Mouse (Mus musculus): ENCODE data around the gene Lingo4. TPM values are rescaled to one million over a fixed set of nuclear protein-coding genes. Genes with fewer than 3 reads are reported as not detected.
A peak's percentile ranks its signal among the peaks of the same experiment; 100 is the strongest.

The Lingo4 gene
- not detected in 2 replicates for polyA plus RNA-seq (2016; fragmentation: Nextera tagmentation; extraction: Ambion mirVana)

- ATAC-seq (ENCODE audit: insufficient number of reproducible peaks, low FRiP score): no peak
- Histone ChIP-seq H3K4me1 (replicated peaks) (peaks cover 5% of the 10 kb centered on the region; the same call in 1 of the 2 replicates), H3K9ac (peak within 1 kb of the TSS; percentile 52; the same call in 1 of the 2 replicates), H3K4me2 (peak within 1 kb of the TSS; percentile 66), H3K27me3 (replicated peaks) (peaks cover 73% of the 10 kb centered on the region), H3K36me3 (no peaks in the 10 kb centered on the region), H3K9me3 (replicated peaks) (no peaks in the 10 kb centered on the region), H3K27ac (ENCODE audit: poor library complexity, severe bottlenecking) (no peak within 1 kb of the TSS), H3K4me3 (peak within 1 kb of the TSS; percentile 34)
- 61% methylated on average over 6 of the region's 6 CpGs for WGBS
These were observed at the start of gene Lingo4 for GRCm38 (mm10) chr3:94398217-94398616. Gene Lingo4 (plus strand): TSS chr3:94398517.

- Histone ChIP-seq H3K4me3 (no peak overlapping the region), H3K27me3 (replicated peaks) (peaks cover 53% of the 10 kb centered on the region), H3K4me2 (no peak overlapping the region), H3K4me1 (replicated peaks) (peaks cover 7% of the 10 kb centered on the region; the same call in 1 of the 2 replicates), H3K27ac (ENCODE audit: poor library complexity, severe bottlenecking) (no peak overlapping the region), H3K36me3 (no peaks in the 10 kb centered on the region), H3K9ac (no peak overlapping the region), H3K9me3 (replicated peaks) (no peaks in the 10 kb centered on the region)
- WGBS: 0% methylated on average over 1 of the region's 1 CpGs
- ATAC-seq (ENCODE audit: insufficient number of reproducible peaks, low FRiP score): no peak
These were observed 37.5 kb upstream of the Lingo4 start for GRCm38 (mm10) chr3:94360812-94361211.

- peaks cover 62% of the 10 kb centered on the region for H3K27me3 ChIP-seq (replicated peaks)
- no peaks in the 10 kb centered on the region for H3K36me3 ChIP-seq
- peaks cover 7% of the 10 kb centered on the region; the same call in 1 of the 2 replicates for H3K4me1 ChIP-seq (replicated peaks)
- H3K9ac ChIP-seq: peak within 1 kb of the TSS; percentile 76
- peak within 1 kb of the TSS; percentile 95 for H3K4me2 ChIP-seq
- no peak for ATAC-seq (ENCODE audit: insufficient number of reproducible peaks, low FRiP score)
- 52% methylated on average over 7 of the region's 7 CpGs for WGBS
- H3K27ac ChIP-seq (ENCODE audit: poor library complexity, severe bottlenecking): no peak within 1 kb of the TSS
- H3K4me3 ChIP-seq: peak within 1 kb of the TSS; percentile 58
- no peaks in the 10 kb centered on the region for H3K9me3 ChIP-seq (replicated peaks)
These were observed 36.2 kb upstream of the Lingo4 start, which contains the start of gene C2cd4d for GRCm38 (mm10) chr3:94362138-94362537. Gene C2cd4d (plus strand): TSS chr3:94362438.

- Histone ChIP-seq H3K9me3 (replicated peaks) (no peaks in the 10 kb centered on the region), H3K9ac (peak overlapping the region; percentile 76), H3K4me3 (peak overlapping the region; percentile 58), H3K36me3 (no peaks in the 10 kb centered on the region), H3K27ac (ENCODE audit: poor library complexity, severe bottlenecking) (no peak overlapping the region), H3K4me1 (replicated peaks) (peaks cover 7% of the 10 kb centered on the region; the same call in 1 of the 2 replicates), H3K4me2 (peak overlapping the region; percentile 95), H3K27me3 (replicated peaks) (peaks cover 62% of the 10 kb centered on the region)
- ATAC-seq (ENCODE audit: insufficient number of reproducible peaks, low FRiP score): peak; percentile 63
- WGBS: 5% methylated on average over 97 of the region's 97 CpGs
These were observed 34.8 kb upstream of the Lingo4 start for GRCm38 (mm10) chr3:94363291-94364153.

GRCm38 (mm10) chr3:94364154-94364526 lies 34.2 kb upstream of the Lingo4 start:
- Histone ChIP-seq H3K27ac (ENCODE audit: poor library complexity, severe bottlenecking) (no peak overlapping the region), H3K4me1 (replicated peaks) (peaks cover 7% of the 10 kb centered on the region; the same call in 1 of the 2 replicates), H3K4me2 (peak overlapping the region; percentile 95), H3K27me3 (replicated peaks) (peaks cover 62% of the 10 kb centered on the region), H3K9me3 (replicated peaks) (no peaks in the 10 kb centered on the region), H3K4me3 (peak overlapping the region; percentile 58), H3K9ac (peak overlapping the region; percentile 76), H3K36me3 (no peaks in the 10 kb centered on the region)
- 3% methylated on average over 23 of the region's 23 CpGs for WGBS
- ATAC-seq (ENCODE audit: insufficient number of reproducible peaks, low FRiP score): no peak

GRCm38 (mm10) chr3:94366761-94367160 lies 31.6 kb upstream of the Lingo4 start:
- Histone ChIP-seq H3K4me1 (replicated peaks) (peaks cover 12% of the 10 kb centered on the region), H3K4me3 (no peak overlapping the region), H3K4me2 (no peak overlapping the region), H3K27me3 (replicated peaks) (peaks cover 49% of the 10 kb centered on the region), H3K27ac (ENCODE audit: poor library complexity, severe bottlenecking) (no peak overlapping the region), H3K36me3 (no peaks in the 10 kb centered on the region), H3K9me3 (replicated peaks) (no peaks in the 10 kb centered on the region), H3K9ac (no peak overlapping the region)
- no peak for ATAC-seq (ENCODE audit: insufficient number of reproducible peaks, low FRiP score)
- 17% methylated on average over 3 of the region's 3 CpGs for WGBS

- H3K9ac ChIP-seq: no peak overlapping the region
- 78% methylated on average over 6 of the region's 6 CpGs for WGBS
These were observed 30.8 kb upstream of the Lingo4 start for GRCm38 (mm10) chr3:94367511-94367910.

GRCm38 (mm10) chr3:94368631-94369030 lies 29.7 kb upstream of the Lingo4 start:
- no peaks in the 10 kb centered on the region for H3K9me3 ChIP-seq (replicated peaks)
- H3K36me3 ChIP-seq: no peaks in the 10 kb centered on the region
- H3K4me1 ChIP-seq (replicated peaks): peaks cover 26% of the 10 kb centered on the region
- WGBS: 52% methylated on average over 6 of the region's 6 CpGs
- H3K9ac ChIP-seq: no peak overlapping the region
- H3K4me3 ChIP-seq: no peak overlapping the region
- no peak overlapping the region for H3K27ac ChIP-seq (ENCODE audit: poor library complexity, severe bottlenecking)
- no peak overlapping the region for H3K4me2 ChIP-seq
- H3K27me3 ChIP-seq (replicated peaks): peaks cover 39% of the 10 kb centered on the region
- ATAC-seq (ENCODE audit: insufficient number of reproducible peaks, low FRiP score): no peak

More at GRCm38 (mm10) chr3:94367511-94367910, 30.8 kb upstream of the Lingo4 start:
- peaks cover 43% of the 10 kb centered on the region for H3K27me3 ChIP-seq (replicated peaks)
- ATAC-seq (ENCODE audit: insufficient number of reproducible peaks, low FRiP score): no peak
- peaks cover 18% of the 10 kb centered on the region for H3K4me1 ChIP-seq (replicated peaks)
- no peak overlapping the region for H3K4me2 ChIP-seq
- H3K9me3 ChIP-seq (replicated peaks): no peaks in the 10 kb centered on the region
- no peak overlapping the region for H3K27ac ChIP-seq (ENCODE audit: poor library complexity, severe bottlenecking)
- no peak overlapping the region for H3K4me3 ChIP-seq
- H3K36me3 ChIP-seq: no peaks in the 10 kb centered on the region

- peaks cover 38% of the 10 kb centered on the region for H3K27me3 ChIP-seq (replicated peaks)
- peaks cover 33% of the 10 kb centered on the region for H3K4me1 ChIP-seq (replicated peaks)
- 35% methylated on average over 2 of the region's 2 CpGs for WGBS
- no peak overlapping the region for H3K27ac ChIP-seq (ENCODE audit: poor library complexity, severe bottlenecking)
- H3K4me2 ChIP-seq: no peak overlapping the region
- H3K4me3 ChIP-seq: no peak overlapping the region
- no peak overlapping the region for H3K9ac ChIP-seq
- H3K36me3 ChIP-seq: no peaks in the 10 kb centered on the region
- H3K9me3 ChIP-seq (replicated peaks): no peaks in the 10 kb centered on the region
- ATAC-seq (ENCODE audit: insufficient number of reproducible peaks, low FRiP score): no peak
These were observed 28.6 kb upstream of the Lingo4 start for GRCm38 (mm10) chr3:94369709-94370108.

GRCm38 (mm10) chr3:94371637-94372036 lies 26.7 kb upstream of the Lingo4 start:
- Histone ChIP-seq H3K9me3 (replicated peaks) (no peaks in the 10 kb centered on the region), H3K9ac (peak overlapping the region; percentile 46; the same call in 1 of the 2 replicates), H3K4me1 (replicated peaks) (peaks cover 33% of the 10 kb centered on the region), H3K4me2 (peak overlapping the region; percentile 64), H3K27ac (ENCODE audit: poor library complexity, severe bottlenecking) (no peak overlapping the region), H3K27me3 (replicated peaks) (peaks cover 26% of the 10 kb centered on the region), H3K36me3 (no peaks in the 10 kb centered on the region), H3K4me3 (peak overlapping the region; percentile 26)
- 3% methylated on average over 11 of the region's 11 CpGs for WGBS
- no peak for ATAC-seq (ENCODE audit: insufficient number of reproducible peaks, low FRiP score)

GRCm38 (mm10) chr3:94372038-94372437 lies 26.3 kb upstream of the Lingo4 start:
- no peak for ATAC-seq (ENCODE audit: insufficient number of reproducible peaks, low FRiP score)
- Histone ChIP-seq H3K27me3 (replicated peaks) (peaks cover 29% of the 10 kb centered on the region), H3K4me2 (peak overlapping the region; percentile 64), H3K9me3 (replicated peaks) (no peaks in the 10 kb centered on the region), H3K36me3 (no peaks in the 10 kb centered on the region), H3K9ac (peak overlapping the region; percentile 46; the same call in 1 of the 2 replicates), H3K4me3 (peak overlapping the region; percentile 26), H3K27ac (ENCODE audit: poor library complexity, severe bottlenecking) (no peak overlapping the region), H3K4me1 (replicated peaks) (peaks cover 36% of the 10 kb centered on the region)
- 4% methylated on average over 3 of the region's 3 CpGs for WGBS

All from heart, embryonic 12.5 days (tissue).